In genomic region chr4:141285128-141285527, GRCm38 (mm10) we compare ENCODE assay signal across 15 mouse cellular contexts. TPM values are rescaled to one million over a fixed set of nuclear protein-coding genes. Genes with fewer than 3 reads are reported as not detected.
"Had no signal": no experiment of that assay in that cellular context is flagged by ENCODE, and none has a peak within 500 bp of the region (broad histone marks: within the 10 kb centered on the region; RNA-seq: fewer than 3 reads in every experiment).

No protein-coding gene starts in this region.

- DNase-seq: kidney, adult 2 months; kidney, postnatal 36 days; layer of hippocampus, adult 9-11 months; layer of hippocampus, postnatal 36 days; liver, embryonic 13.5 days; liver, postnatal 0 days had no signal

- H3K27ac ChIP-seq: kidney, embryonic 15.5 days; limb, embryonic 15.5 days; liver, embryonic 13.5 days; macrophage; midbrain, embryonic 13.5 days; neural tube, embryonic 12.5 days; stomach, postnatal 0 days had no signal

- H3K9ac ChIP-seq: kidney, embryonic 15.5 days; limb, embryonic 15.5 days; liver, embryonic 13.5 days; liver, postnatal 0 days; midbrain, embryonic 13.5 days; neural tube, embryonic 12.5 days had no signal

- H3K4me3 ChIP-seq: kidney, embryonic 15.5 days; limb, embryonic 15.5 days; liver, embryonic 13.5 days; megakaryocyte, embryonic 14.5 days; midbrain, embryonic 13.5 days; neural tube, embryonic 12.5 days had no signal

- H3K36me3 ChIP-seq: kidney, embryonic 15.5 days; limb, embryonic 15.5 days; liver, embryonic 13.5 days; midbrain, embryonic 13.5 days; neural tube, embryonic 12.5 days had no signal

- H3K9me3 ChIP-seq: kidney, embryonic 15.5 days; limb, embryonic 15.5 days; liver, embryonic 13.5 days; megakaryocyte, embryonic 14.5 days; midbrain, embryonic 13.5 days; neural tube, embryonic 12.5 days had no signal

- H3K4me2 ChIP-seq: kidney, embryonic 15.5 days; limb, embryonic 15.5 days; liver, embryonic 13.5 days; midbrain, embryonic 13.5 days; neural tube, embryonic 12.5 days had no signal

- ATAC-seq: liver, postnatal 0 days; midbrain, embryonic 13.5 days had no signal

RNA-seq across cellular contexts. Expression of gene Epha2, which starts 15.9 kb away (rescaled TPM):
- total RNA-seq: monocyte, adult 5-6 weeks had no signal

RNA-seq across cellular contexts. Expression of gene Arhgef19, which starts 45.8 kb away (rescaled TPM):
- total RNA-seq: monocyte, adult 5-6 weeks; neutrophil, adult 5-6 weeks had no signal
- polyA plus RNA-seq: macrophage had no signal
